8 mouse cellular contexts compared by ENCODE assay signal in genomic region chr9:120302980-120303452, GRCm38 (mm10). TPM values are rescaled to one million over a fixed set of nuclear protein-coding genes. Genes with fewer than 3 reads are reported as not detected.
DNase-seq lines count a peak whose midpoint lies in the region; ATAC-seq and TF ChIP-seq lines count a peak whose summit lies in the region.

No protein-coding gene starts in this region.

- DNase-seq in heart, postnatal 10 days: no peak
- peak; percentile 63 for DNase-seq in brain, embryonic 14.5 days (ENCODE audit: low read depth)
- no peak for DNase-seq in yolk sac, embryonic 10.5 days (ENCODE audit: low spot score)
- no peak for DNase-seq in kidney, postnatal 4 days
- DNase-seq in thymus, postnatal 25 days: no peak

- TF ChIP-seq POLR2A in brain, embryonic 14.5 days (IDR thresholded peaks at IDR 0.05; ENCODE audit: borderline replicate concordance, extremely low read depth, insufficient read depth, insufficient read length, poor library complexity, severe bottlenecking): no peak

- WGBS in heart, embryonic 12.5 days: 15% methylated on average over 19 of the region's 19 CpGs
- 8% methylated on average over 19 of the region's 19 CpGs for WGBS in hindbrain, embryonic 13.5 days
- WGBS in midbrain, embryonic 15.5 days: 8% methylated on average over 19 of the region's 19 CpGs

- peaks cover 13% of the 10 kb centered on the region for H3K4me1 ChIP-seq in heart, embryonic 12.5 days (replicated peaks)
- H3K4me1 ChIP-seq in hindbrain, embryonic 13.5 days (replicated peaks): peaks cover 18% of the 10 kb centered on the region
- peaks cover 22% of the 10 kb centered on the region for H3K4me1 ChIP-seq in midbrain, embryonic 15.5 days

- intact Hi-C loops in heart, postnatal 10 days (cut with DNase I): no loop called here

- peaks cover 10% of the 10 kb centered on the region for H3K9me3 ChIP-seq in heart, embryonic 12.5 days (replicated peaks)
- H3K9me3 ChIP-seq in hindbrain, embryonic 13.5 days: no peaks in the 10 kb centered on the region
- H3K9me3 ChIP-seq in midbrain, embryonic 15.5 days: no peaks in the 10 kb centered on the region

- peak overlapping the region; percentile 72 for H3K4me3 ChIP-seq in heart, embryonic 12.5 days
- peak overlapping the region; percentile 66 for H3K4me3 ChIP-seq in hindbrain, embryonic 13.5 days
- H3K4me3 ChIP-seq in midbrain, embryonic 15.5 days: peak overlapping the region; percentile 84

- no peak overlapping the region for H3K27ac ChIP-seq in heart, embryonic 12.5 days (ENCODE audit: poor library complexity, severe bottlenecking)
- peak overlapping the region; percentile 76 for H3K27ac ChIP-seq in hindbrain, embryonic 13.5 days
- H3K27ac ChIP-seq in midbrain, embryonic 15.5 days: peak overlapping the region; percentile 51

- TF ChIP-seq CTCF in brain, embryonic 14.5 days (IDR thresholded peaks at IDR 0.05; ENCODE audit: borderline replicate concordance, extremely low read depth, insufficient read depth, insufficient read length): no peak

- H3K36me3 ChIP-seq in heart, embryonic 12.5 days: no peaks in the 10 kb centered on the region
- H3K36me3 ChIP-seq in hindbrain, embryonic 13.5 days: no peaks in the 10 kb centered on the region
- no peaks in the 10 kb centered on the region for H3K36me3 ChIP-seq in midbrain, embryonic 15.5 days (replicated peaks)

- no peak for ATAC-seq in heart, embryonic 12.5 days (ENCODE audit: insufficient number of reproducible peaks, low FRiP score)
- ATAC-seq in hindbrain, embryonic 13.5 days (ENCODE audit: low FRiP score): peak; percentile 68
- peak; percentile 37 for ATAC-seq in midbrain, embryonic 15.5 days (replicated peaks)

- H3K27me3 ChIP-seq in heart, embryonic 12.5 days (replicated peaks): peaks cover 72% of the 10 kb centered on the region
- peaks cover 62% of the 10 kb centered on the region for H3K27me3 ChIP-seq in hindbrain, embryonic 13.5 days
- peaks cover 39% of the 10 kb centered on the region for H3K27me3 ChIP-seq in midbrain, embryonic 15.5 days (replicated peaks)

- peak overlapping the region; percentile 95 for H3K4me2 ChIP-seq in heart, embryonic 12.5 days
- H3K4me2 ChIP-seq in hindbrain, embryonic 13.5 days: peak overlapping the region; percentile 97
- peak overlapping the region; percentile 97 for H3K4me2 ChIP-seq in midbrain, embryonic 15.5 days

- peak overlapping the region; percentile 59 for H3K9ac ChIP-seq in heart, embryonic 12.5 days
- H3K9ac ChIP-seq in hindbrain, embryonic 13.5 days: peak overlapping the region; percentile 82
- peak overlapping the region; percentile 55 for H3K9ac ChIP-seq in midbrain, embryonic 15.5 days

RNA-seq across cellular contexts. Expression of gene Myrip, which starts 1.7 kb away (rescaled TPM):
- polyA plus RNA-seq in heart, embryonic 12.5 days (2016; fragmentation: Nextera tagmentation; extraction: Ambion mirVana): 0.95 and 1.1 TPM in 2 replicates
- total RNA-seq in heart, postnatal 10 days (2021): 1 to 10 TPM; 2.3 to 3.8 TPM
- polyA plus RNA-seq in brain, embryonic 14.5 days (2012; rRNA removed): 3.9 and 8.0 TPM in 2 replicates
- 3.7 and 4.3 TPM in 2 replicates for polyA plus RNA-seq in hindbrain, embryonic 13.5 days (2015; fragmentation: Nextera tagmentation; extraction: Ambion mirVana)
- 5.2 and 6.5 TPM in 2 replicates for polyA plus RNA-seq in midbrain, embryonic 15.5 days (2015; fragmentation: Nextera tagmentation; extraction: Ambion mirVana)
